Mouse (Mus musculus): ENCODE results near the gene Mmp23. TPM values are rescaled to one million over a fixed set of nuclear protein-coding genes. Genes with fewer than 3 reads are reported as not detected.

Mmp23 gene
- total and polyA plus RNA-seq, 2 experiments = 1.8 to 2.7 TPM

DNA sequence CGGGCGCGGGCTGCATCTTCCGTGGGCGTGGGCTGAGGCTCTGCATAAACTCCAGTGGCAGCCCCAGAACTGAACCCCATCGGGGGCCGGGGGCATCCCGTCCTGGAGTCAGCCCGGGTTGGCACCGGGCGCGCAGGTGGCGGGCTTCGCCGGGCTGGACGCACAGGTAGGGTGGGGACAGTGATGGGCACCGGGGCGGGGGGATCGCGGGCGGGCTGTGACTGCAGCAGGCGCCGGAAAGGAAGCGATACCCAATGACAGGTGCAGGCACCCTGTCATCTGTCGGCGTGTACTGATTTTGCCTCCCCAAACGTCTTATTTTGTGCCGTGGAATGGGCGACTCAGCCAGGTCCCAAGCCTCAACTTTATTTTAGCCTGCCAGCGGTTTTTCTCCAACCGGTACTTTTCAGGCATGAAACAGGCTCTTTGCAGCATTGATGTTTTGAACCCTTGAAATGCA, 51.2 kb downstream of the Mmp23 start:
- H3K4me3 ChIP-seq (ENCODE audit: insufficient read depth, low read depth, low read length) = peak overlapping the region; percentile 86
- peak overlapping the region; percentile 98 for H3K27ac ChIP-seq (replicated peaks; ENCODE audit: insufficient read depth, low read depth, low read length)
- H3K27me3 ChIP-seq (ENCODE audit: control insufficient read depth, insufficient read depth, low read length) = no peaks in the 10 kb centered on the region
- whole genome bisulfite sequencing = 2% methylated on average over 31 of the region's 31 CpGs
- peaks cover 17% of the 10 kb centered on the region for H3K4me1 ChIP-seq (ENCODE audit: control insufficient read depth, insufficient read depth, low read length)
- peaks cover 8% of the 10 kb centered on the region; the same call in 1 of the 2 replicates for H3K79me2 ChIP-seq (ENCODE audit: control insufficient read depth, insufficient read depth, low read length)
- no peak for TF ChIP-seq CTCF (IDR thresholded peaks at IDR 0.05; ENCODE audit: low read depth, low read length)
- no peak for TF ChIP-seq POLR2A (IDR thresholded peaks at IDR 0.05; ENCODE audit: extremely low read depth, insufficient read depth, low read length)
- peak overlapping the region; percentile 97 for H3K9ac ChIP-seq (ENCODE audit: low read depth, low read length)
- peaks cover 7% of the 10 kb centered on the region for H3K36me3 ChIP-seq (ENCODE audit: control insufficient read depth, insufficient read depth, low read length)
- no peak for DNase-seq (ENCODE audit: extremely low read depth, low read depth, low spot score)

DNA sequence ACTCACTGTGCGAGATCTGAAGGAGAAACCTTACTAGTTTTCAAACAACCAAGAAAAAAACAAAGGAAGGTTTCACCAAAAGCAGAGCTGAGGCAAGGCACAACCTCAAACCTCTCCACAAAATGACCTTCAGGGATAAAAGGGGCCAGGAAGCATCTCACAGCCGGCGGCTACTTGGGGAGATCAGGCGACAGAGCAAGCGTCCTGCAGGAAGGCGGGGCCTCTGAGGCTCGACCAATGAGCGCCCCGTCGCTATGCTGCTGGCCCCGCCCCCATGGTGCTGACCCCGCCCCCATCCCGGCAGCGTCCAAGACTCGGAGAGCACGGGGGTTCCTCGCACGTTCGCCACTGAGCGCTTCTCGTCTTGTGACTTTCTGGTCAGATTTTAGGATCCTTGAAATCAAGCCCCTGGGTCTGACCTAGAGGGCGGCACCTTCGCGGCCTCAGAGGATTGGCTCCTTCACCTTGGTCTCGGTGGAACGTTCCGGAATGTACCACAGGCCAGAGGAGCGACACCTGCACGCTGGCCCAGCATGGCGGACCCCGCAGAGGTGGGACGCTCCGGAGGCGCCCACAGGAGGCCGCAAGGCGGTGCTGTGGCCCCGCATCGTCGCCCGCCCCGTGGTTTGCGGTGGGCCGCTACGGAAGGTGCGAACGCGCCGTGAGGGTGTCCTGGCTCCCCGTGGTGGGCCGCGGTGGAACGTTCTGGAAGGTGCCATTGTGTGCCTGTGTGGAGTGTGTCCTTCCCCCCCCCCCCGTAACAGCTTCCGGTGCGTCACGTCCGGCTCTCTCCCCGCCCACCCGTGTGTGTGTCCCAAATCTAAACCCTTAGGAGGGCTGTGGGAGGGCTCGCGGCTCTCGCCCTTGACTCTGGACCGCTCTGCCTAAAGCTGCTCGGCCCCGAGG, 51.8 kb downstream of the Mmp23 start, which contains the start of gene Slc35e2:
TSS of gene Slc35e2 (plus strand) at position 326 of the 906 bp plus-strand sequence.
- peak; percentile 88 for DNase-seq (ENCODE audit: extremely low read depth, low read depth, low spot score)
- Histone ChIP-seq H3K9ac (ENCODE audit: low read depth, low read length) (peak within 1 kb of the TSS; percentile 97), H3K36me3 (ENCODE audit: control insufficient read depth, insufficient read depth, low read length) (peaks cover 7% of the 10 kb centered on the region), H3K79me2 (ENCODE audit: control insufficient read depth, insufficient read depth, low read length) (peaks cover 8% of the 10 kb centered on the region; the same call in 1 of the 2 replicates), H3K4me1 (ENCODE audit: control insufficient read depth, insufficient read depth, low read length) (peaks cover 19% of the 10 kb centered on the region), H3K27me3 (ENCODE audit: control insufficient read depth, insufficient read depth, low read length) (no peaks in the 10 kb centered on the region), H3K4me3 (ENCODE audit: insufficient read depth, low read depth, low read length) (peak within 1 kb of the TSS; percentile 86), H3K27ac (replicated peaks; ENCODE audit: insufficient read depth, low read depth, low read length) (peak within 1 kb of the TSS; percentile 98)
- peak; percentile 73 for TF ChIP-seq POLR2A (IDR thresholded peaks at IDR 0.05; ENCODE audit: extremely low read depth, insufficient read depth, low read length)
- TF ChIP-seq CTCF (IDR thresholded peaks at IDR 0.05; ENCODE audit: low read depth, low read length) = no peak
- under 1% methylated on average over 65 of the region's 65 CpGs for WGBS

Other genes with a start within 250 kb of the Mmp23 start
- gene Cfap74, start 244.2 kb downstream of the Mmp23 start, total RNA-seq (2014; rRNA removed) = 0.09 and 0.27 TPM in 2 replicates
- 0.06 TPM in 2 replicates for gene Cfap74, start 244.2 kb downstream of the Mmp23 start, polyA plus RNA-seq (2012; rRNA removed)
- gene Tmem52, start 184.3 kb downstream of the Mmp23 start, total RNA-seq (2014; rRNA removed) = not detected in 2 replicates
- gene Tmem52, start 184.3 kb downstream of the Mmp23 start, polyA plus RNA-seq (2012; rRNA removed) = not detected in 2 replicates
- 26.5 and 40.1 TPM in 2 replicates for gene Gnb1, start 162.0 kb downstream of the Mmp23 start, total RNA-seq (2014; rRNA removed)
- 140 and 143 TPM in 2 replicates for gene Gnb1, start 162.0 kb downstream of the Mmp23 start, polyA plus RNA-seq (2012; rRNA removed)
- 163 and 201 TPM in 2 replicates for gene Nadk, start 91.0 kb downstream of the Mmp23 start, total RNA-seq (2014; rRNA removed)
- gene Nadk, start 91.0 kb downstream of the Mmp23 start, polyA plus RNA-seq (2012; rRNA removed) = 196 and 218 TPM in 2 replicates
- 63.5 and 65.6 TPM in 2 replicates for gene Slc35e2, start 52.0 kb downstream of the Mmp23 start, total RNA-seq (2014; rRNA removed)
- 18.5 and 19.8 TPM in 2 replicates for gene Slc35e2, start 52.0 kb downstream of the Mmp23 start, polyA plus RNA-seq (2012; rRNA removed)
- 8.5 and 11.2 TPM in 2 replicates for gene Cdk11b, start 28.5 kb downstream of the Mmp23 start, total RNA-seq (2014; rRNA removed)
- 8.8 and 10.6 TPM in 2 replicates for gene Cdk11b, start 28.5 kb downstream of the Mmp23 start, polyA plus RNA-seq (2012; rRNA removed)
- not detected in 2 replicates for gene Gm10563, start 8.0 kb downstream of the Mmp23 start, total RNA-seq (2014; rRNA removed)
- not detected in 2 replicates for gene Gm10563, start 8.0 kb downstream of the Mmp23 start, polyA plus RNA-seq (2012; rRNA removed)
- 16.4 and 19.0 TPM in 2 replicates for gene Mib2, start 15.8 kb upstream of the Mmp23 start, total RNA-seq (2014; rRNA removed)
- 32.2 and 35.8 TPM in 2 replicates for gene Mib2, start 15.8 kb upstream of the Mmp23 start, polyA plus RNA-seq (2012; rRNA removed)
- 0.37 and 0.54 TPM in 2 replicates for gene Fndc10, start 41.0 kb upstream of the Mmp23 start, total RNA-seq (2014; rRNA removed)
- 0.77 and 1.2 TPM in 2 replicates for gene Fndc10, start 41.0 kb upstream of the Mmp23 start, polyA plus RNA-seq (2012; rRNA removed)
- gene Ssu72, start 51.4 kb upstream of the Mmp23 start, total RNA-seq (2014; rRNA removed) = 99.5 and 108 TPM in 2 replicates
- gene Ssu72, start 51.4 kb upstream of the Mmp23 start, polyA plus RNA-seq (2012; rRNA removed) = 78.8 and 79.3 TPM in 2 replicates
- under 0.01 and 0.20 TPM in 2 replicates for gene Tmem240, start 81.4 kb upstream of the Mmp23 start, total RNA-seq (2014; rRNA removed)
- gene Tmem240, start 81.4 kb upstream of the Mmp23 start, polyA plus RNA-seq (2012; rRNA removed) = 0.07 and 0.20 TPM in 2 replicates
- gene Atad3a, start 107.7 kb upstream of the Mmp23 start, total RNA-seq (2014; rRNA removed) = 54.5 and 71.8 TPM in 2 replicates
- 83.0 and 129 TPM in 2 replicates for gene Atad3a, start 107.7 kb upstream of the Mmp23 start, polyA plus RNA-seq (2012; rRNA removed)
- 0.46 and 0.47 TPM in 2 replicates for gene Vwa1, start 121.3 kb upstream of the Mmp23 start, total RNA-seq (2014; rRNA removed)
- 0.32 and 0.56 TPM in 2 replicates for gene Vwa1, start 121.3 kb upstream of the Mmp23 start, polyA plus RNA-seq (2012; rRNA removed)
- 0.74 and 0.87 TPM in 2 replicates for gene Tmem88b, start 132.5 kb upstream of the Mmp23 start, total RNA-seq (2014; rRNA removed)
- 1.3 and 1.9 TPM in 2 replicates for gene Tmem88b, start 132.5 kb upstream of the Mmp23 start, polyA plus RNA-seq (2012; rRNA removed)
- gene Ankrd65, start 137.1 kb upstream of the Mmp23 start, total RNA-seq (2014; rRNA removed) = not detected in 2 replicates
- not detected in 2 replicates for gene Ankrd65, start 137.1 kb upstream of the Mmp23 start, polyA plus RNA-seq (2012; rRNA removed)
- gene Mrpl20, start 149.5 kb upstream of the Mmp23 start, total RNA-seq (2014; rRNA removed) = 72.4 and 73.0 TPM in 2 replicates
- 29.7 and 37.4 TPM in 2 replicates for gene Mrpl20, start 149.5 kb upstream of the Mmp23 start, polyA plus RNA-seq (2012; rRNA removed)
- 54.9 and 56.1 TPM in 2 replicates for gene Ccnl2, start 159.1 kb upstream of the Mmp23 start, total RNA-seq (2014; rRNA removed)
- 33.9 and 61.8 TPM in 2 replicates for gene Ccnl2, start 159.1 kb upstream of the Mmp23 start, polyA plus RNA-seq (2012; rRNA removed)
- 140 and 151 TPM in 2 replicates for gene Aurkaip1, start 177.9 kb upstream of the Mmp23 start, total RNA-seq (2014; rRNA removed)
- 141 and 154 TPM in 2 replicates for gene Aurkaip1, start 177.9 kb upstream of the Mmp23 start, polyA plus RNA-seq (2012; rRNA removed)
- gene Mxra8, start 186.3 kb upstream of the Mmp23 start, total RNA-seq (2014; rRNA removed) = 7.5 and 8.8 TPM in 2 replicates
- gene Mxra8, start 186.3 kb upstream of the Mmp23 start, polyA plus RNA-seq (2012; rRNA removed) = 15.4 and 17.2 TPM in 2 replicates
- gene Dvl1, start 194.0 kb upstream of the Mmp23 start, total RNA-seq (2014; rRNA removed) = 40.5 and 44.6 TPM in 2 replicates
- 101 and 162 TPM in 2 replicates for gene Dvl1, start 194.0 kb upstream of the Mmp23 start, polyA plus RNA-seq (2012; rRNA removed)
- 0.37 and 0.47 TPM in 2 replicates for gene Tas1r3, start 210.0 kb upstream of the Mmp23 start, total RNA-seq (2014; rRNA removed)
- gene Tas1r3, start 210.0 kb upstream of the Mmp23 start, polyA plus RNA-seq (2012; rRNA removed) = 0.12 and 0.35 TPM in 2 replicates
- gene Cptp, start 216.1 kb upstream of the Mmp23 start, total RNA-seq (2014; rRNA removed) = 5.7 and 7.5 TPM in 2 replicates
- gene Cptp, start 216.1 kb upstream of the Mmp23 start, polyA plus RNA-seq (2012; rRNA removed) = 32.1 and 48.6 TPM in 2 replicates
- 13.6 and 18.8 TPM in 2 replicates for gene Ints11, start 216.2 kb upstream of the Mmp23 start, total RNA-seq (2014; rRNA removed)
- gene Ints11, start 216.2 kb upstream of the Mmp23 start, polyA plus RNA-seq (2012; rRNA removed) = 15.8 and 20.9 TPM in 2 replicates
- gene Pusl1, start 238.4 kb upstream of the Mmp23 start, total RNA-seq (2014; rRNA removed) = 13.6 and 15.5 TPM in 2 replicates
- 33.5 and 35.0 TPM in 2 replicates for gene Pusl1, start 238.4 kb upstream of the Mmp23 start, polyA plus RNA-seq (2012; rRNA removed)
- gene Acap3, start 238.4 kb upstream of the Mmp23 start, total RNA-seq (2014; rRNA removed) = 2.5 and 3.4 TPM in 2 replicates
- 4.9 and 6.9 TPM in 2 replicates for gene Acap3, start 238.4 kb upstream of the Mmp23 start, polyA plus RNA-seq (2012; rRNA removed)

Data from liver, adult 2 months (tissue).